Mouse (Mus musculus) MEL (cell line): ENCODE results near the gene Rcor2. TPM values are rescaled to one million over a fixed set of nuclear protein-coding genes. Genes with fewer than 3 reads are reported as not detected.

ENCODE experiments used
- DNase-seq: peaks from one replicate; pipeline ENCODE4 v3.0.0; 2011; ENCODE audit warnings: low read depth, low spot score
- H3K27ac ChIP-seq: 2 replicates; pipeline ENCODE4 v1.5.1; 2012; ENCODE audit warnings: low read depth, mild to moderate bottlenecking, control low read depth, low read length, moderate library complexity; ENCODE audit not compliant: control insufficient read depth
- H3K27me3 ChIP-seq, 2 experiments: fragments of 150-350 bp in 1 of 2; sonication (generic) in 1 of 2; 2 replicates each; pipeline ENCODE4 v1.6.1; 2012; ENCODE audit warnings: low read length in 2 of 2, mild to moderate bottlenecking in 2 of 2, improper control_type of control experiment in 1 of 2, moderate library complexity in 1 of 2; ENCODE audit not compliant: insufficient read depth in 2 of 2, control insufficient read depth in 1 of 2
- H3K36me3 ChIP-seq, 2 experiments: 2 replicates each; pipeline ENCODE4 v1.6.1; 2012 to 2014; ENCODE audit warnings: low read length in 2 of 2, improper control_type of control experiment in 1 of 2, inconsistent platforms in 1 of 2, mild to moderate bottlenecking in 1 of 2; ENCODE audit not compliant: insufficient read depth in 2 of 2, control insufficient read depth in 1 of 2
- H3K4me1 ChIP-seq, 2 experiments: fragments of 150-350 bp in 1 of 2; sonication (generic) in 1 of 2; 2 replicates each; pipeline ENCODE4 v1.6.1; 2012; ENCODE audit warnings: low read length in 2 of 2, improper control_type of control experiment in 1 of 2, mild to moderate bottlenecking in 1 of 2; ENCODE audit not compliant: insufficient read depth in 2 of 2, control insufficient read depth in 1 of 2
- H3K4me3 ChIP-seq, 2 experiments: fragments of 150-350 bp in 1 of 2; sonication (generic) in 1 of 2; 2 replicates each; pipeline ENCODE4 v1.5.1; 2012; ENCODE audit warnings: low read depth in 2 of 2, low read length in 2 of 2, mild to moderate bottlenecking in 2 of 2, moderate library complexity in 2 of 2, control low read depth in 1 of 2, improper control_type of control experiment in 1 of 2; ENCODE audit not compliant: control insufficient read depth in 1 of 2, insufficient read depth in 1 of 2
- H3K79me2 ChIP-seq: 2 replicates; pipeline ENCODE4 v1.6.1; 2012; ENCODE audit warnings: mild to moderate bottlenecking, low read length, moderate library complexity; ENCODE audit not compliant: control insufficient read depth, poor library complexity, insufficient read depth
- H3K9ac ChIP-seq: 2 replicates; pipeline ENCODE4 v1.6.1; 2012; ENCODE audit warnings: low read depth, mild to moderate bottlenecking, control low read depth, low read length, moderate library complexity; ENCODE audit not compliant: control insufficient read depth, poor library complexity, severe bottlenecking
- H3K9me3 ChIP-seq: fragments of 150-350 bp; sonication (generic); replicated peaks from 2 replicates; pipeline ENCODE4 v1.6.1; 2012; ENCODE audit warnings: mild to moderate bottlenecking, low read length, improper control_type of control experiment, moderate library complexity; ENCODE audit not compliant: insufficient read depth
- BHLHE40 ChIP-seq: IDR thresholded peaks from 2 replicates; pipeline ENCODE4 v1.6.1; 2012; ENCODE audit warnings: low read depth, mild to moderate bottlenecking, inconsistent platforms, low read length, improper control_type of control experiment, borderline replicate concordance
- ELF1 ChIP-seq: IDR thresholded peaks from 2 replicates; pipeline ENCODE4 v1.6.1; 2014; ENCODE audit warnings: low read depth, mild to moderate bottlenecking, inconsistent platforms, low read length, improper control_type of control experiment, moderate library complexity
- ETS1 ChIP-seq: IDR thresholded peaks from 2 replicates; pipeline ENCODE4 v1.6.1; 2012; ENCODE audit warnings: low read depth, mild to moderate bottlenecking, inconsistent platforms, low read length, improper control_type of control experiment, moderate library complexity
- GABPA ChIP-seq: IDR thresholded peaks from 2 replicates; pipeline ENCODE4 v1.6.1; 2012; ENCODE audit warnings: low read depth, mild to moderate bottlenecking, inconsistent platforms, low read length, improper control_type of control experiment, moderate library complexity
- GATA1 ChIP-seq: IDR thresholded peaks from 2 replicates; pipeline ENCODE4 v1.6.1; 2011; ENCODE audit warnings: low read depth, low read length, improper control_type of control experiment
- HCFC1 ChIP-seq: IDR thresholded peaks from 2 replicates; pipeline ENCODE4 v1.6.1; 2012; ENCODE audit warnings: low read depth, mild to moderate bottlenecking, inconsistent platforms, low read length, improper control_type of control experiment, moderate library complexity
- KAT2A ChIP-seq: conservative IDR thresholded peaks from 2 replicates; pipeline ENCODE4 v1.6.1; 2012; ENCODE audit warnings: low read depth, low read length, improper control_type of control experiment, inconsistent platforms
- MAFK ChIP-seq: IDR thresholded peaks from 2 replicates; pipeline ENCODE4 v1.6.1; 2011; ENCODE audit warnings: low read depth, mild to moderate bottlenecking, low read length, improper control_type of control experiment, borderline replicate concordance
- MEF2A ChIP-seq: IDR thresholded peaks from 2 replicates; pipeline ENCODE4 v1.6.1; 2014; ENCODE audit warnings: low read depth, mild to moderate bottlenecking, inconsistent platforms, low read length, improper control_type of control experiment; ENCODE audit not compliant: poor library complexity, insufficient replicate concordance, severe bottlenecking; ENCODE audit errors: extremely low read depth
- MXI1 ChIP-seq: IDR thresholded peaks from 2 replicates; pipeline ENCODE4 v1.6.1; 2011; ENCODE audit warnings: mild to moderate bottlenecking, low read depth, low read length, improper control_type of control experiment
- MYB ChIP-seq: IDR thresholded peaks from 2 replicates; pipeline ENCODE4 v1.6.1; 2011; ENCODE audit warnings: mild to moderate bottlenecking, low read depth, low read length, improper control_type of control experiment
- POLR2A ChIP-seq, 2 experiments: IDR thresholded peaks; 2 replicates each; pipeline ENCODE4 v1.6.1; 2011 to 2012; ENCODE audit warnings: low read length in 2 of 2, mild to moderate bottlenecking in 2 of 2, control low read depth in 1 of 2, improper control_type of control experiment in 1 of 2, low read depth in 1 of 2, moderate library complexity in 1 of 2; ENCODE audit not compliant: control insufficient read depth in 1 of 2, insufficient read depth in 1 of 2, poor library complexity in 1 of 2
- POLR2AphosphoS5 ChIP-seq: IDR thresholded peaks from 2 replicates; pipeline ENCODE4 v1.6.1; 2012; ENCODE audit warnings: low read depth, borderline replicate concordance, mild to moderate bottlenecking, inconsistent platforms, low read length, moderate library complexity, mixed read lengths
- RCOR1 ChIP-seq: IDR thresholded peaks from 2 replicates; pipeline ENCODE4 v1.6.1; 2012; ENCODE audit warnings: low read depth, mild to moderate bottlenecking, inconsistent platforms, low read length, improper control_type of control experiment
- SIN3A ChIP-seq: IDR thresholded peaks from 2 replicates; pipeline ENCODE4 v1.6.1; 2012; ENCODE audit warnings: low read length, improper control_type of control experiment, inconsistent platforms
- SMC3 ChIP-seq: IDR thresholded peaks from 2 replicates; pipeline ENCODE4 v1.6.1; 2011; ENCODE audit warnings: low read depth, low read length, improper control_type of control experiment
- TAL1 ChIP-seq: IDR thresholded peaks from 2 replicates; pipeline ENCODE4 v1.6.1; 2012; ENCODE audit warnings: mild to moderate bottlenecking, inconsistent platforms, low read length, moderate library complexity, mixed read lengths
- TBP ChIP-seq: IDR thresholded peaks from 2 replicates; pipeline ENCODE4 v1.8.0; 2011; ENCODE audit warnings: low read depth, low read length, improper control_type of control experiment
- TCF12 ChIP-seq: IDR thresholded peaks from 2 replicates; pipeline ENCODE4 v1.6.1; 2014; ENCODE audit warnings: low read depth, mild to moderate bottlenecking, inconsistent platforms, low read length, improper control_type of control experiment, moderate library complexity
- UBTF ChIP-seq: IDR thresholded peaks from 2 replicates; pipeline ENCODE4 v1.6.1; 2012; ENCODE audit warnings: low read depth, mild to moderate bottlenecking, inconsistent platforms, low read length, improper control_type of control experiment, moderate library complexity, borderline replicate concordance; ENCODE audit not compliant: insufficient read depth
- USF1 ChIP-seq: IDR thresholded peaks from 2 replicates; pipeline ENCODE4 v1.6.1; 2014; ENCODE audit warnings: low read depth, mild to moderate bottlenecking, inconsistent platforms, low read length, improper control_type of control experiment, moderate library complexity
- ZKSCAN1 ChIP-seq: IDR thresholded peaks from 2 replicates; pipeline ENCODE4 v1.6.1; 2012; ENCODE audit warnings: low read depth, mild to moderate bottlenecking, inconsistent platforms, low read length, improper control_type of control experiment, moderate library complexity
- ZMIZ1 ChIP-seq: IDR thresholded peaks from 2 replicates; pipeline ENCODE4 v1.6.1; 2012; ENCODE audit warnings: low read depth, mild to moderate bottlenecking, inconsistent platforms, low read length, improper control_type of control experiment, moderate library complexity
- ZNF384 ChIP-seq: IDR thresholded peaks from 2 replicates; pipeline ENCODE4 v1.6.1; 2012; ENCODE audit warnings: low read depth, mild to moderate bottlenecking, inconsistent platforms, low read length, improper control_type of control experiment
- polyA plus RNA-seq, 2 experiments: library from polyadenylated mRNA; stranded (reverse) in 1 of 2; unstranded in 1 of 2; fragments of >175 nt in 1 of 2; fragments of >200 nt in 1 of 2; gene quantifications; 2 replicates each; pipeline versions ENCODE4 v1.2.1 to v1.2.4; 2012; ENCODE audit warnings: low replicate concordance in 2 of 2, low read depth in 1 of 2; ENCODE audit not compliant: insufficient read length in 2 of 2, insufficient read depth in 1 of 2, missing spikeins in 1 of 2
- total RNA-seq: library from RNA; depleted of rRNA; stranded (reverse); fragments of 300-350 nt; gene quantifications from 2 replicates; pipeline ENCODE4 v1.2.3, GENCODE M21; 2012

The Rcor2 gene
- total and polyA plus RNA-seq, 3 experiments: 31.4 to 60.2 TPM; not detected in 1

- no peak for TF ChIP-seq TCF12
- no peak for TF ChIP-seq ZNF384
- no peak for TF ChIP-seq BHLHE40
- no peak for TF ChIP-seq ZKSCAN1
- TF ChIP-seq SMC3: peak; percentile 8; the same call in 1 of the 2 replicates
- no peak for TF ChIP-seq MXI1
Measured at GRCm38 (mm10) chr19:7223488-7223887, 43.6 kb upstream of the Rcor2 start.

GRCm38 (mm10) chr19:7224253-7224652 lies 42.9 kb upstream of the Rcor2 start:
- TF ChIP-seq POLR2A (IDR thresholded peaks at IDR 0.05; ENCODE audit: control insufficient read depth in 1 of 2, insufficient read depth in 1 of 2, low read depth in 1 of 2, low read length in 2 of 2, poor library complexity in 1 of 2) (peak in 1 of 2 experiments; percentile 9; a peak in 1 of 4 replicates), HCFC1 (no peak), POLR2AphosphoS5 (no peak; the same call in 1 of the 2 replicates), SIN3A (no peak), GABPA (no peak), USF1 (no peak)
- DNase-seq: no peak
- Histone ChIP-seq H3K36me3 (peaks cover 0 to 2% of the 10 kb centered on the region in 2 experiments; a peak in 1 of 4 replicates), H3K79me2 (no peaks in the 10 kb centered on the region), H3K4me1 (no peaks in the 10 kb centered on the region), H3K9ac (no peak overlapping the region), H3K27me3 (no peaks in the 10 kb centered on the region), H3K4me3 (no peak overlapping the region), H3K27ac (no peak overlapping the region), H3K9me3 (no peaks in the 10 kb centered on the region)

More at GRCm38 (mm10) chr19:7223488-7223887, 43.6 kb upstream of the Rcor2 start:
- H3K4me3 ChIP-seq: no peak overlapping the region
- 0 out of 4 replicates have a peak, but pooled peaks cover 0 to 5% of the 10 kb centered on the region in 2 experiments for H3K4me1 ChIP-seq
- H3K9ac ChIP-seq: no peak overlapping the region
- H3K36me3 ChIP-seq: peaks cover 0 to 2% of the 10 kb centered on the region in 2 experiments; a peak in 1 of 4 replicates
- H3K27ac ChIP-seq: no peak overlapping the region
- no peaks in the 10 kb centered on the region for H3K79me2 ChIP-seq
- no peaks in the 10 kb centered on the region for H3K9me3 ChIP-seq
- DNase-seq: no peak
- H3K27me3 ChIP-seq: no peaks in the 10 kb centered on the region

GRCm38 (mm10) chr19:7225096-7225690 lies 41.9 kb upstream of the Rcor2 start:
- H3K36me3 ChIP-seq: peaks cover 0 to 6% of the 10 kb centered on the region in 2 experiments; a peak in 1 of 4 replicates
- no peaks in the 10 kb centered on the region for H3K27me3 ChIP-seq
- H3K27ac ChIP-seq: no peak overlapping the region
- no peak overlapping the region for H3K4me3 ChIP-seq
- no peaks in the 10 kb centered on the region for H3K9me3 ChIP-seq
- H3K79me2 ChIP-seq: no peaks in the 10 kb centered on the region
- no peak overlapping the region for H3K9ac ChIP-seq
- no peaks in the 10 kb centered on the region for H3K4me1 ChIP-seq
- DNase-seq: no peak
- TF ChIP-seq UBTF (no peak), TBP (no peak), MYB (no peak), SMC3 (no peak), ZMIZ1 (no peak), ZKSCAN1 (no peak), KAT2A (no peak), TAL1 (no peak), BHLHE40 (no peak), MAFK (no peak), RCOR1 (no peak), POLR2AphosphoS5 (no peak), GATA1 (no peak), TCF12 (no peak), ELF1 (no peak), MEF2A (no peak), MXI1 (no peak), ETS1 (no peak)
